Mouse (Mus musculus): ENCODE measurements around the gene Gpr155. TPM values are rescaled to one million over a fixed set of nuclear protein-coding genes. Genes with fewer than 3 reads are reported as not detected.

Gene Gpr155
- polyA plus RNA-seq, 1 experiment from 2014 or later, result 5.9 TPM

DNA sequence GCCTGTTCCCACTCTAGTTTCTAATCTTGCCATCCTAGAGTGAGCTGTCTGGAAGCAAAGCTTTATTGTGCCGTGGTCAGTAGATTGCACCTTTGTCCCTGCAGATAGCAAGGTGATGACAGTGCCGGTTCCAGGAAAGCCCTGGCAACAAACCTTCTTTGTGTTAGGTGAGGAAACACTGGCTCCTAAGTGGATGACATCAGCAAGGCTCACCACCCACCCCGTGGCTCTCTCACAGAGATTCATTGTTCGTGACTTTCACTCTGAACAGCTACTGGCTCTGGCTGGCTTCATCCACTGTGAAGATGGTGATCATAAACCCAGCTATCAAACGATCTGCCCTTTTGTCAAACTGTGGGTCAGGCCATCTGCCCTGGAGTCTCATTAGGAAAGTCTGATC, 29.5 kb upstream of the Gpr155 start:
- ATAC-seq (replicated peaks; ENCODE audit: insufficient number of reproducible peaks, low FRiP score, low TSS enrichment, low read depth) (no peak), DNase-seq (ENCODE audit: low spot score) (no peak)
- H3K9ac ChIP-seq (replicated peaks; ENCODE audit: low read length), result no peak overlapping the region
- no peaks in the 10 kb centered on the region for H3K9me3 ChIP-seq (replicated peaks; ENCODE audit: control insufficient read depth, low read length)
- no peak overlapping the region for H3K4me3 ChIP-seq (ENCODE audit: low read depth, low read length)
- H3K27me3 ChIP-seq (ENCODE audit: control insufficient read depth, insufficient read depth, low read length), result no peaks in the 10 kb centered on the region
- H3K36me3 ChIP-seq (replicated peaks; ENCODE audit: control insufficient read depth, insufficient read depth, low read depth, low read length), result no peaks in the 10 kb centered on the region
- no peak overlapping the region for H3K4me2 ChIP-seq (ENCODE audit: low read depth, low read length)
- 42% methylated on average over 5 of the region's 5 CpGs for WGBS
- H3K27ac ChIP-seq (replicated peaks; ENCODE audit: low read depth, low read length), result no peak overlapping the region
- H3K4me1 ChIP-seq (ENCODE audit: control insufficient read depth, insufficient read depth, low read length), result no peaks in the 10 kb centered on the region

DNA sequence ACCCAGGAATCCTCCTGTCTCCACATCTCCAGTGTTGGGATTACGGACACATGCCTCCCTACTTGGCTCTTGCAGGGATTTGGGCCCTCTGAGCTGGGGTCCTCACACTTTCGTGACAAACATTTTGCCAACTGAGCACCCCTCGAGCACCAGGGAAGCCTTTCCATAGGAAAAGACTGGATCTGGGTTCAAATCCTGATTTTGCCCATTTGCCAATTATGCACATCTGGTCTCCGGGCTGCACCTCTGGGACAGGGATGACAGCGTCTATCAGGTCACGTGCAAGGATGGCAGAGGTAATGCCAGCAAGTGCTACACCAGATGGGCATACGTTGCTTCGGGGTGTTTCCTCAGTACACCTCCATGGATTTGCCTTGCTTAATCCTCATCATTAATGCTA, 23.7 kb upstream of the Gpr155 start:
- 93% methylated on average over 8 of the region's 8 CpGs for WGBS
- no peak for ATAC-seq (replicated peaks; ENCODE audit: insufficient number of reproducible peaks, low FRiP score, low TSS enrichment, low read depth)

DNA sequence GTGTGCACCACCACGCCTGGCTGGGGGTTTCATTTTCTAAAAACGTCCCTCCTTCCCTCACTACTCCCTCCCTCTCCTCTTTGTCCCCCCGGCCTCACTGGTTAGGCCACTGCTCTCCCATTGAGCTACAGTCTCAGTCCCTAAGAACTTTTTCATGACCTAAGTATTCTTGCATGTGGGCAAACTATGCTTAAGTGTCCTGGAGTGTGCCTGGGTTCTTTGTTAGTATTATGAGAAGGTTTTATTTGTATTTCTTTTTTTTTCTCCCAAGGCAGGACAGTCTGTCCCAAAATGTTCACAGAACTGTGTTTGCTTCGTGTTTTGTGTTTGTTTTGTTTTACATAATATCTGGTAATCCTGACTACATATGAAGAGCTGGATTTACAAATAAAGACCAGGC, 21.3 kb upstream of the Gpr155 start:
- DNase-seq (ENCODE audit: low spot score) (no peak), ATAC-seq (replicated peaks; ENCODE audit: insufficient number of reproducible peaks, low FRiP score, low TSS enrichment, low read depth) (no peak)
- H3K9ac ChIP-seq (replicated peaks; ENCODE audit: low read length), result no peak overlapping the region
- no peaks in the 10 kb centered on the region for H3K9me3 ChIP-seq (replicated peaks; ENCODE audit: control insufficient read depth, low read length)
- H3K4me1 ChIP-seq (ENCODE audit: control insufficient read depth, insufficient read depth, low read length), result no peaks in the 10 kb centered on the region
- 67% methylated on average over 4 of the region's 4 CpGs for WGBS
- no peaks in the 10 kb centered on the region for H3K36me3 ChIP-seq (replicated peaks; ENCODE audit: control insufficient read depth, insufficient read depth, low read depth, low read length)
- no peaks in the 10 kb centered on the region for H3K27me3 ChIP-seq (ENCODE audit: control insufficient read depth, insufficient read depth, low read length)
- no peak overlapping the region for H3K4me3 ChIP-seq (ENCODE audit: low read depth, low read length)
- no peak overlapping the region for H3K4me2 ChIP-seq (ENCODE audit: low read depth, low read length)
- H3K27ac ChIP-seq (replicated peaks; ENCODE audit: low read depth, low read length), result no peak overlapping the region

More for the DNA sequence above, 23.7 kb upstream of the Gpr155 start:
- Histone ChIP-seq H3K9ac (replicated peaks; ENCODE audit: low read length) (no peak overlapping the region), H3K27ac (replicated peaks; ENCODE audit: low read depth, low read length) (no peak overlapping the region), H3K4me2 (ENCODE audit: low read depth, low read length) (no peak overlapping the region), H3K4me3 (ENCODE audit: low read depth, low read length) (no peak overlapping the region), H3K27me3 (ENCODE audit: control insufficient read depth, insufficient read depth, low read length) (no peaks in the 10 kb centered on the region), H3K36me3 (replicated peaks; ENCODE audit: control insufficient read depth, insufficient read depth, low read depth, low read length) (no peaks in the 10 kb centered on the region), H3K4me1 (ENCODE audit: control insufficient read depth, insufficient read depth, low read length) (no peaks in the 10 kb centered on the region), H3K9me3 (replicated peaks; ENCODE audit: control insufficient read depth, low read length) (no peaks in the 10 kb centered on the region)
- no peak for DNase-seq (ENCODE audit: low spot score)

DNA sequence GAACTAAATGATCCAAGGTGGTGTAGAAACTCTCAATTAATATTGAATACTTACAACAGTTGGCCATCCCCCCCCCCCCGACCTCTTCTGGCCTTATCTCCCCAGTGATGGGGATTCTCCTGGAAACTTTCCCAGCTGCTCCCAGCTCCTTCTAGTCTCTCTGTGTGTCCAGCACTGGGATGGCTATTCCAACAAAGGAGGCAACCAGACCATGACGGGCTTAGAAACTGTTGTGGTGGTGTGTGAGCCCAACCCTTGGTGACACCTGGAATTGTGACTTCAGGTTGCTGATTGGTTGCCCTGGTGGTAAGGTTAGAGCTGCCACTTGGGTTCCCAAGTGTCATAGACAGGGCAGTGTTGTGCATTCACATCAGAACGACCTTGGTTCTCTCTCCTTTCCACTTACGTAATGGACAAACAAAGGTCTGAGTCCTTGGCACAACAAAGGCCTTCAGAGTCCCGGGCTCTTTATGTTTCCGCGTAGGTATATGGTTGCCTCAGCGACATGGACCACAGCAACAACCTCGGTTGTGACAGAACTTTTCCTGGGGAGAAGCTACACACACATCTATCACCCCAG, 20.1 kb upstream of the Gpr155 start:
- no peaks in the 10 kb centered on the region for H3K36me3 ChIP-seq (replicated peaks; ENCODE audit: control insufficient read depth, insufficient read depth, low read depth, low read length)
- H3K4me1 ChIP-seq (ENCODE audit: control insufficient read depth, insufficient read depth, low read length), result no peaks in the 10 kb centered on the region
- ATAC-seq (replicated peaks; ENCODE audit: insufficient number of reproducible peaks, low FRiP score, low TSS enrichment, low read depth) (no peak), DNase-seq (ENCODE audit: low spot score) (no peak)
- WGBS, result 91% methylated on average over 9 of the region's 9 CpGs
- H3K27ac ChIP-seq (replicated peaks; ENCODE audit: low read depth, low read length), result no peak overlapping the region
- H3K4me2 ChIP-seq (ENCODE audit: low read depth, low read length), result no peak overlapping the region
- H3K27me3 ChIP-seq (ENCODE audit: control insufficient read depth, insufficient read depth, low read length), result no peaks in the 10 kb centered on the region
- H3K9me3 ChIP-seq (replicated peaks; ENCODE audit: control insufficient read depth, low read length), result no peaks in the 10 kb centered on the region
- no peak overlapping the region for H3K9ac ChIP-seq (replicated peaks; ENCODE audit: low read length)
- H3K4me3 ChIP-seq (ENCODE audit: low read depth, low read length), result no peak overlapping the region

DNA sequence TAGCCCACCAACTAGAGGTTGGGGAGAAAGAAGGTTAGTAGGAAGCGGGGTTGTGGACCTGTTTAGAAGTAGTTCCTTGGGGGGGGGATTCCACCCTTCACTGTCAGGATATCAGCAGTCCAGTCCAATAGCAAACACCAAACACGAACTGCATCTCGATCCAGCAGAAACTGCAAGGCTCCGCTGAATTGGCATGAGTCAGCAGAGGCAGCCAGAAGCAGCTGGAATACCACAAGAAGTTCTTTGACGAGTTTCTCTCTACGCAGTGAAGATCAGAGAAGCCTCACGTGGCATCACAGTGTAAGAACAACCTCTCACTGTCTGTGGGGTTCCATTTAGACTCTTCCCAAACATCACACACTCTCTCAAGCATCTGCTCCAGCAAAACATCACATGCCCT, 18.6 kb upstream of the Gpr155 start:
- H3K9ac ChIP-seq (replicated peaks; ENCODE audit: low read length), result no peak overlapping the region
- ATAC-seq (replicated peaks; ENCODE audit: insufficient number of reproducible peaks, low FRiP score, low TSS enrichment, low read depth) (no peak), DNase-seq (ENCODE audit: low spot score) (no peak)
- H3K4me2 ChIP-seq (ENCODE audit: low read depth, low read length), result no peak overlapping the region
- no peaks in the 10 kb centered on the region for H3K9me3 ChIP-seq (replicated peaks; ENCODE audit: control insufficient read depth, low read length)
- no peaks in the 10 kb centered on the region for H3K27me3 ChIP-seq (ENCODE audit: control insufficient read depth, insufficient read depth, low read length)
- no peak overlapping the region for H3K4me3 ChIP-seq (ENCODE audit: low read depth, low read length)
- no peaks in the 10 kb centered on the region for H3K4me1 ChIP-seq (ENCODE audit: control insufficient read depth, insufficient read depth, low read length)
- no peak overlapping the region for H3K27ac ChIP-seq (replicated peaks; ENCODE audit: low read depth, low read length)
- 90% methylated on average over 7 of the region's 7 CpGs for WGBS
- H3K36me3 ChIP-seq (replicated peaks; ENCODE audit: control insufficient read depth, insufficient read depth, low read depth, low read length), result no peaks in the 10 kb centered on the region

DNA sequence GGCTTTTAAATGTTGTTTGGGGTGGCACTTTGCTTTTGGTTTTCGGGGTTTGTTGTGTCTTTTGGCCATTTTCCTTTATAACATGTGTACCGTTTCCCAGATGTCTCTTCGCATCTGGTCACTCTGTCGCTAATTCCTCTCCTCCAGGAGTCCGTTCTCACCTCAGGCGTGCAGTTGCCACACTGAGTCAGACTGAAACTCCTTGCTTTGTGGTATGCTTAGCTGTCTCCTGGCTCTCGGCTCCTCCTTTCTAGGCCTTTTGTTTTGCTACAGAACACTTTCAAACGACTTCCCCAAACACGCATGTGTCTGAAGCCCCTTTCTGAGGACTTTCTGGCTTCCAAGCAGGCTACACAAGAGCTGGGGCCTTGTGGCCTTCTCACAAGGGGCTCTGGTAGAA, 18.1 kb upstream of the Gpr155 start:
- no peaks in the 10 kb centered on the region for H3K36me3 ChIP-seq (replicated peaks; ENCODE audit: control insufficient read depth, insufficient read depth, low read depth, low read length)
- H3K9me3 ChIP-seq (replicated peaks; ENCODE audit: control insufficient read depth, low read length), result no peaks in the 10 kb centered on the region
- no peak overlapping the region for H3K27ac ChIP-seq (replicated peaks; ENCODE audit: low read depth, low read length)
- 89% methylated on average over 9 of the region's 9 CpGs for WGBS
- no peak overlapping the region for H3K9ac ChIP-seq (replicated peaks; ENCODE audit: low read length)
- H3K4me1 ChIP-seq (ENCODE audit: control insufficient read depth, insufficient read depth, low read length), result no peaks in the 10 kb centered on the region
- ATAC-seq (replicated peaks; ENCODE audit: insufficient number of reproducible peaks, low FRiP score, low TSS enrichment, low read depth), result no peak
- no peak overlapping the region for H3K4me3 ChIP-seq (ENCODE audit: low read depth, low read length)
- no peak overlapping the region for H3K4me2 ChIP-seq (ENCODE audit: low read depth, low read length)
- H3K27me3 ChIP-seq (ENCODE audit: control insufficient read depth, insufficient read depth, low read length), result no peaks in the 10 kb centered on the region
- no peak for DNase-seq (ENCODE audit: low spot score)

DNA sequence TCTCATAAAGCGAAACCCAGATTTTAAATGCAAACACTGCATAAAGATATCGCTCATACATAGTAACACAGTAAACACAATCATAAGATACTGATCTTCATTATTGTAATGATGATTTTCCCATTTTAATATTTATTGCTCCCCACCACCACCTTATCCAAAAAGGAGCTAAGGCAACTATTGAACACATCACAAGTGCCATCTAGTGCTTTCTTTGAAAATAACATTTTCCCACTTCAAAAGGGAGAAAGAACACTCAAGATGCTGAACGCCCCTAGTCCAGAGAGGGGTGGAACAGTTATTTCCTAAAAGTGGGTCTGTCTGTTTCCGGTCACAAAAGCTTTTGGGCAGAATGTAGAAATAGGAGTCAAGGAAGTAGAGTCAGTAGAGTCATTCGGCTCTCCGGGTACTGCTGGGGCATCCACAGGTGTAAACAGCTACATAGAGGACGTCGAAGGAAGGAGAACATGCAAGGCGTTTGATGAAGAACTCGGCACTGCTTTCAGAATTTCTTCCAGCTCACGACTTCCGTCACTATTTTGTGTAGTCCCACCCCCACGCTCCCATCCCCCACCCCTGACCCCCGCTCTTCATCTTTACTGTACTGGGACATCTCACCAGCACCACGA, 17.1 kb upstream of the Gpr155 start:
- Histone ChIP-seq H3K9me3 (replicated peaks; ENCODE audit: control insufficient read depth, low read length) (no peaks in the 10 kb centered on the region), H3K27me3 (ENCODE audit: control insufficient read depth, insufficient read depth, low read length) (no peaks in the 10 kb centered on the region), H3K4me3 (ENCODE audit: low read depth, low read length) (no peak overlapping the region), H3K4me2 (ENCODE audit: low read depth, low read length) (no peak overlapping the region), H3K4me1 (ENCODE audit: control insufficient read depth, insufficient read depth, low read length) (no peaks in the 10 kb centered on the region), H3K9ac (replicated peaks; ENCODE audit: low read length) (no peak overlapping the region), H3K36me3 (replicated peaks; ENCODE audit: control insufficient read depth, insufficient read depth, low read depth, low read length) (no peaks in the 10 kb centered on the region), H3K27ac (replicated peaks; ENCODE audit: low read depth, low read length) (no peak overlapping the region)
- 81% methylated on average over 15 of the region's 15 CpGs for WGBS
- ATAC-seq (replicated peaks; ENCODE audit: insufficient number of reproducible peaks, low FRiP score, low TSS enrichment, low read depth) (no peak), DNase-seq (ENCODE audit: low spot score) (peak; percentile 47)

DNA sequence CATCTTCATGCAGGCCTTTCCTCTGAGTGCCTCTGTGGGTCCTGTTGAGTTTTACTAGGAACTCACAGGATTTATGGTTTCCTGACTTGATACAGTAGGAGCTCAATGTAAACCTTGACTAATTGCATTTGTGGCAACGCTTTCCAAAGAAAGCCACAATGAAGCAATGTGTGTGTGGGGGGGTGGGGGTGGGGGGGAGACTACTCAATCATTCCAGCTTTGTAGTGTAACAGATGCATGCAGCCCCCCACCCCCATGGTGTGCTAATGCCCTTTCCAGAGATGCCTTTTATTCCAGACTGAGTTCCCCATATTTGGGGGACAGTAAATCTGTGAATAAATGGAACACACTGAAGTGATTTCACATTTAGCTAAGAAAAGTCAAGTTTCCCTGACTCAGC, 15.3 kb upstream of the Gpr155 start:
- Histone ChIP-seq H3K4me2 (ENCODE audit: low read depth, low read length) (no peak overlapping the region), H3K9ac (replicated peaks; ENCODE audit: low read length) (no peak overlapping the region), H3K4me1 (ENCODE audit: control insufficient read depth, insufficient read depth, low read length) (no peaks in the 10 kb centered on the region), H3K36me3 (replicated peaks; ENCODE audit: control insufficient read depth, insufficient read depth, low read depth, low read length) (no peaks in the 10 kb centered on the region), H3K9me3 (replicated peaks; ENCODE audit: control insufficient read depth, low read length) (no peaks in the 10 kb centered on the region), H3K27ac (replicated peaks; ENCODE audit: low read depth, low read length) (no peak overlapping the region), H3K4me3 (ENCODE audit: low read depth, low read length) (no peak overlapping the region), H3K27me3 (ENCODE audit: control insufficient read depth, insufficient read depth, low read length) (no peaks in the 10 kb centered on the region)
- no peak for DNase-seq (ENCODE audit: low spot score)
- ATAC-seq (replicated peaks; ENCODE audit: insufficient number of reproducible peaks, low FRiP score, low TSS enrichment, low read depth), result no peak
- 58% methylated on average over 1 of the region's 1 CpGs for WGBS
